Mouse (Mus musculus) embryonic fibroblast, embryonic 13.5 days (primary cell): ENCODE results near the gene Usf3.

Experiments used
- CTCF ChIP-seq: IDR thresholded peaks from 2 replicates; pipeline ENCODE4 v1.5.1; 2011; ENCODE audit warnings: mild to moderate bottlenecking, control low read depth, low read length, moderate library complexity, borderline replicate concordance; ENCODE audit not compliant: insufficient read depth
- POLR2A ChIP-seq: IDR thresholded peaks from 2 replicates; pipeline ENCODE4 v1.6.1; 2011; ENCODE audit warnings: low read depth, mild to moderate bottlenecking, control low read depth, low read length, moderate library complexity

- no peak for TF ChIP-seq CTCF
- TF ChIP-seq POLR2A, result no peak
These were observed 38.0 kb downstream of the Usf3 start for GRCm38 (mm10) chr16:44211054-44211414.
